In the genomic region with DNA sequence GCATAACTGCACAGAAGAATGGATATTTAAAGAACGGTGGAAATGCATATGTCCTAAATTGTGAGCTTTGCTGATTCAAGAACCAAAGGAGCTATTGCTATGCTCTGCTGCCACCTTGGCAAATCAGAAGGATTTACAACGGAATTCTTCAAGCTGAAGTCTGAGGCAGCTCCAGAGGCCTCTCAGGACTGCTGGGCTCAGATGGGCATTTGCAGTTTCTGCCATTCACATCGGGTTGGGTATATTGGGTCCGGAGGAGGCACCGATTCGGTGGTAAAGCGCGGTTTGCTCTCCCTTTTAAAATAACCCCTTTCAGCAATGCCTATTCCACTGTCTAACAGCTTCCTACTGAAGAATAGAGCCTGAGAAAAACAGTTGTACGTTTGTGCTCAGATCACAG, we compare ENCODE assay signal across 9 mouse cellular contexts. TPM values are rescaled to one million over a fixed set of nuclear protein-coding genes. Genes with fewer than 3 reads are reported as not detected.
DNase-seq lines count a peak whose midpoint lies in the region; ATAC-seq lines count a peak whose summit lies in the region.
"Had no signal": no experiment of that assay in that cellular context is flagged by ENCODE, and none has a peak within 500 bp of the region (broad histone marks: within the 10 kb centered on the region; RNA-seq: fewer than 3 reads in every experiment).

No protein-coding gene starts in this region.

- H3K27ac ChIP-seq in kidney, embryonic 16.5 days (ENCODE audit: low read length): no peak overlapping the region
- H3K27ac ChIP-seq in limb, embryonic 10.5 days: no peak overlapping the region

- intact Hi-C loops in heart, postnatal 10 days (cut with DNase I): loop anchor here (5.0 to 10.0 kb wide), 2 partner anchors 1104 to 1266 kb away; no protein-coding TSS in a partner anchor

- no peaks in the 10 kb centered on the region for H3K36me3 ChIP-seq in kidney, embryonic 16.5 days (ENCODE audit: insufficient read depth, low read length)
- H3K36me3 ChIP-seq in limb, embryonic 10.5 days: no peaks in the 10 kb centered on the region

- no peak overlapping the region for H3K4me2 ChIP-seq in kidney, embryonic 16.5 days (replicated peaks; ENCODE audit: low read depth, low read length)

- peak; percentile 49 for DNase-seq in kidney, postnatal 10 days
- peak; percentile 43 for DNase-seq in embryo, embryonic 9.5 days (ENCODE audit: extremely low spot score)
- peak; percentile 47 to 52 for DNase-seq in heart, postnatal 10 days
- peak; percentile 43 for DNase-seq in limb, embryonic 10.5 days (ENCODE audit: low spot score)
- DNase-seq in retina, postnatal 1 day: peak; percentile 70
- DNase-seq in urinary bladder, postnatal 25 days (ENCODE audit: low spot score): no peak
- no peak for DNase-seq in T-cell, adult 2 months (ENCODE audit: low spot score)

- ATAC-seq in kidney, embryonic 16.5 days (ENCODE audit: low FRiP score, low TSS enrichment): no peak

- H3K9ac ChIP-seq in kidney, embryonic 16.5 days (replicated peaks; ENCODE audit: low read length): no peak overlapping the region

- H3K9me3 ChIP-seq in kidney, embryonic 16.5 days (ENCODE audit: low read length): no peaks in the 10 kb centered on the region
- no peaks in the 10 kb centered on the region for H3K9me3 ChIP-seq in limb, embryonic 10.5 days (replicated peaks)

- H3K4me3 ChIP-seq in kidney, embryonic 16.5 days (ENCODE audit: low read length): no peak overlapping the region
- no peak overlapping the region for H3K4me3 ChIP-seq in limb, embryonic 10.5 days

- H3K27me3 ChIP-seq in kidney, embryonic 16.5 days (ENCODE audit: insufficient read depth, low read length): 0 out of 2 replicates have a peak, but pooled peaks cover 3% of the 10 kb centered on the region
- peaks cover 51% of the 10 kb centered on the region for H3K27me3 ChIP-seq in limb, embryonic 10.5 days (ENCODE audit: low read depth, poor library complexity, severe bottlenecking)

- peaks cover 34% of the 10 kb centered on the region for H3K4me1 ChIP-seq in kidney, embryonic 16.5 days (ENCODE audit: insufficient read depth, low read length)
- peaks cover 37% of the 10 kb centered on the region for H3K4me1 ChIP-seq in limb, embryonic 10.5 days

- 6% methylated on average over 9 of the region's 9 CpGs for WGBS in kidney, embryonic 16.5 days
- WGBS in limb, embryonic 10.5 days: 8% methylated on average over 9 of the region's 9 CpGs

RNA-seq across cellular contexts. Expression of a gene that starts 1.2 kb away (rescaled TPM):
- 28.5 and 32.5 TPM in 2 replicates for polyA plus RNA-seq in kidney, embryonic 16.5 days (2015; fragmentation: Nextera tagmentation; extraction: Ambion mirVana)
- 10 to 100 TPM; 11.8 to 18.0 TPM for total RNA-seq in heart, postnatal 10 days (2021)
- polyA plus RNA-seq in limb, embryonic 10.5 days (2016; fragmentation: Nextera tagmentation; extraction: Ambion mirVana): 12.1 and 15.2 TPM in 2 replicates
- total RNA-seq: neutrophil, adult 5-6 weeks had no signal

Comparison
In these comparisons a context has a peak if more than half of its experiments do, and no peak if none do; other contexts are left out.
1. DNase-seq: peak in kidney, postnatal 10 days (single experiment), embryo, embryonic 9.5 days (single experiment), heart, postnatal 10 days (2 of 2), limb, embryonic 10.5 days (single experiment) and retina, postnatal 1 day (single experiment); none in urinary bladder, postnatal 25 days (single experiment) and T-cell, adult 2 months (single experiment).